Mouse (Mus musculus): Measurements from ENCODE around the gene Khk. TPM values are rescaled to one million over a fixed set of nuclear protein-coding genes. Genes with fewer than 3 reads are reported as not detected.
A peak's percentile ranks its signal among the peaks of the same experiment; 100 is the strongest.

Gene Khk
- polyA plus RNA-seq, 1 experiment from 2014 or later: 3.3 TPM

- Histone ChIP-seq H3K4me1 (peaks cover 27% of the 10 kb centered on the region), H3K36me3 (ENCODE audit: poor library complexity, severe bottlenecking) (no peaks in the 10 kb centered on the region), H3K4me3 (no peak overlapping the region), H3K9ac (no peak overlapping the region), H3K27ac (no peak overlapping the region), H3K27me3 (no peaks in the 10 kb centered on the region; the same call in 1 of the 2 replicates), H3K4me2 (no peak overlapping the region), H3K9me3 (replicated peaks) (no peaks in the 10 kb centered on the region)
- no peak for ATAC-seq
- 82% methylated on average over 8 of the region's 8 CpGs for WGBS
These were observed 3.4 kb downstream of the Khk start for GRCm38 (mm10) chr5:30924614-30925013.

- WGBS: 92% methylated on average over 5 of the region's 5 CpGs
These were observed 4.0 kb downstream of the Khk start for GRCm38 (mm10) chr5:30925217-30925616.

GRCm38 (mm10) chr5:30926073-30926472, 4.8 kb downstream of the Khk start:
- H3K4me3 ChIP-seq: no peak overlapping the region
- H3K4me1 ChIP-seq: peaks cover 19% of the 10 kb centered on the region
- WGBS: 82% methylated on average over 2 of the region's 2 CpGs
- no peak overlapping the region for H3K9ac ChIP-seq
- no peaks in the 10 kb centered on the region for H3K9me3 ChIP-seq (replicated peaks)
- no peak overlapping the region for H3K4me2 ChIP-seq
- no peak overlapping the region for H3K27ac ChIP-seq
- no peaks in the 10 kb centered on the region; the same call in 1 of the 2 replicates for H3K27me3 ChIP-seq
- ATAC-seq: no peak
- H3K36me3 ChIP-seq (ENCODE audit: poor library complexity, severe bottlenecking): no peaks in the 10 kb centered on the region

More at GRCm38 (mm10) chr5:30925217-30925616, 4.0 kb downstream of the Khk start:
- Histone ChIP-seq H3K4me2 (no peak overlapping the region), H3K27ac (no peak overlapping the region), H3K9me3 (replicated peaks) (no peaks in the 10 kb centered on the region), H3K36me3 (ENCODE audit: poor library complexity, severe bottlenecking) (no peaks in the 10 kb centered on the region), H3K4me1 (peaks cover 21% of the 10 kb centered on the region), H3K4me3 (no peak overlapping the region), H3K27me3 (no peaks in the 10 kb centered on the region; the same call in 1 of the 2 replicates), H3K9ac (no peak overlapping the region)
- ATAC-seq: no peak

- Histone ChIP-seq H3K36me3 (ENCODE audit: poor library complexity, severe bottlenecking) (no peaks in the 10 kb centered on the region), H3K4me1 (0 out of 2 replicates have a peak, but pooled peaks cover 3% of the 10 kb centered on the region), H3K27me3 (no peaks in the 10 kb centered on the region), H3K9ac (no peak overlapping the region), H3K27ac (no peak overlapping the region), H3K4me3 (no peak overlapping the region), H3K9me3 (replicated peaks) (no peaks in the 10 kb centered on the region), H3K4me2 (peak overlapping the region; percentile 27)
- ATAC-seq: peak; percentile 61; the same call in 1 of the 2 replicates
- 41% methylated on average over 7 of the region's 7 CpGs for WGBS
These were observed 6.8 kb downstream of the Khk start for GRCm38 (mm10) chr5:30927945-30928529.

GRCm38 (mm10) chr5:30930121-30930520, 8.9 kb downstream of the Khk start:
- H3K4me3 ChIP-seq: no peak overlapping the region
- 51% methylated on average over 4 of the region's 4 CpGs for WGBS
- H3K27ac ChIP-seq: no peak overlapping the region
- 0 out of 2 replicates have a peak overlapping the region, but pooled peaks have one; percentile 16 for H3K9ac ChIP-seq
- no peaks in the 10 kb centered on the region for H3K9me3 ChIP-seq (replicated peaks)
- 0 out of 2 replicates have a peak, but pooled peaks cover 3% of the 10 kb centered on the region for H3K4me1 ChIP-seq
- peak; percentile 29; the same call in 1 of the 2 replicates for ATAC-seq
- H3K4me2 ChIP-seq: no peak overlapping the region
- H3K36me3 ChIP-seq (ENCODE audit: poor library complexity, severe bottlenecking): no peaks in the 10 kb centered on the region
- H3K27me3 ChIP-seq: no peaks in the 10 kb centered on the region

GRCm38 (mm10) chr5:30930846-30931245, 9.6 kb downstream of the Khk start:
- ATAC-seq: no peak
- WGBS: 80% methylated on average over 6 of the region's 6 CpGs
- H3K27ac ChIP-seq: no peak overlapping the region

GRCm38 (mm10) chr5:30931378-30931777, 10.1 kb downstream of the Khk start:
- Histone ChIP-seq H3K27me3 (no peaks in the 10 kb centered on the region), H3K9me3 (replicated peaks) (no peaks in the 10 kb centered on the region), H3K4me3 (no peak overlapping the region), H3K36me3 (ENCODE audit: poor library complexity, severe bottlenecking) (no peaks in the 10 kb centered on the region), H3K9ac (no peak overlapping the region), H3K27ac (no peak overlapping the region), H3K4me1 (0 out of 2 replicates have a peak, but pooled peaks cover 3% of the 10 kb centered on the region), H3K4me2 (no peak overlapping the region)
- ATAC-seq: no peak
- 89% methylated on average over 4 of the region's 4 CpGs for WGBS

More at GRCm38 (mm10) chr5:30930846-30931245, 9.6 kb downstream of the Khk start:
- Histone ChIP-seq H3K36me3 (ENCODE audit: poor library complexity, severe bottlenecking) (no peaks in the 10 kb centered on the region), H3K9ac (peak overlapping the region; percentile 16; the same call in 1 of the 2 replicates), H3K4me3 (no peak overlapping the region), H3K4me1 (0 out of 2 replicates have a peak, but pooled peaks cover 3% of the 10 kb centered on the region), H3K4me2 (no peak overlapping the region), H3K27me3 (no peaks in the 10 kb centered on the region), H3K9me3 (replicated peaks) (no peaks in the 10 kb centered on the region)

- Histone ChIP-seq H3K36me3 (ENCODE audit: poor library complexity, severe bottlenecking) (no peaks in the 10 kb centered on the region), H3K4me2 (no peak overlapping the region), H3K27ac (no peak overlapping the region), H3K4me3 (no peak overlapping the region), H3K4me1 (0 out of 2 replicates have a peak, but pooled peaks cover 3% of the 10 kb centered on the region), H3K9me3 (replicated peaks) (no peaks in the 10 kb centered on the region), H3K9ac (no peak overlapping the region), H3K27me3 (no peaks in the 10 kb centered on the region)
- 75% methylated on average over 5 of the region's 5 CpGs for WGBS
- ATAC-seq: no peak
These were observed 12.5 kb downstream of the Khk start for GRCm38 (mm10) chr5:30933705-30934104.

- Histone ChIP-seq H3K9ac (no peak overlapping the region), H3K36me3 (ENCODE audit: poor library complexity, severe bottlenecking) (no peaks in the 10 kb centered on the region), H3K4me2 (no peak overlapping the region), H3K27me3 (no peaks in the 10 kb centered on the region), H3K27ac (no peak overlapping the region), H3K4me3 (no peak overlapping the region), H3K4me1 (0 out of 2 replicates have a peak, but pooled peaks cover 3% of the 10 kb centered on the region), H3K9me3 (replicated peaks) (no peaks in the 10 kb centered on the region)
- ATAC-seq: no peak
- WGBS: 90% methylated on average over 5 of the region's 5 CpGs
These were observed 13.7 kb downstream of the Khk start for GRCm38 (mm10) chr5:30934725-30935461.

- H3K4me2 ChIP-seq: no peak overlapping the region
- ATAC-seq: no peak
- no peaks in the 10 kb centered on the region for H3K36me3 ChIP-seq (ENCODE audit: poor library complexity, severe bottlenecking)
- H3K27me3 ChIP-seq: no peaks in the 10 kb centered on the region; the same call in 1 of the 2 replicates
- 87% methylated on average over 2 of the region's 2 CpGs for WGBS
- H3K4me1 ChIP-seq: peaks cover 5% of the 10 kb centered on the region; the same call in 1 of the 2 replicates
- no peak overlapping the region for H3K4me3 ChIP-seq
- H3K27ac ChIP-seq: no peak overlapping the region
- H3K9ac ChIP-seq: no peak overlapping the region
- no peaks in the 10 kb centered on the region for H3K9me3 ChIP-seq (replicated peaks)
These were observed 21.8 kb downstream of the Khk start for GRCm38 (mm10) chr5:30943004-30943403.

- no peaks in the 10 kb centered on the region; the same call in none of the 2 replicates for H3K27me3 ChIP-seq
- H3K9ac ChIP-seq: no peak overlapping the region
- H3K4me3 ChIP-seq: no peak overlapping the region; the same call in 1 of the 2 replicates
- H3K27ac ChIP-seq: no peak overlapping the region
- H3K4me2 ChIP-seq: no peak overlapping the region
- no peaks in the 10 kb centered on the region for H3K36me3 ChIP-seq (ENCODE audit: poor library complexity, severe bottlenecking)
- 85% methylated on average over 6 of the region's 6 CpGs for WGBS
- ATAC-seq: no peak
- no peaks in the 10 kb centered on the region for H3K9me3 ChIP-seq (replicated peaks)
- peaks cover 10% of the 10 kb centered on the region for H3K4me1 ChIP-seq
These were observed 23.1 kb downstream of the Khk start for GRCm38 (mm10) chr5:30944344-30944743.

All from forebrain, embryonic 13.5 days (tissue).